Mouse (Mus musculus): ENCODE data around the gene Usp19. TPM values are rescaled to one million over a fixed set of nuclear protein-coding genes. Genes with fewer than 3 reads are reported as not detected.

Usp19 gene
- total RNA-seq, 2 experiments from 2014 or later, result 145 to 154 TPM

Other genes with a start within 250 kb of the Usp19 start
- 10 to 100 TPM; 73.4 to 75.4 TPM for gene Dag1, start 226.6 kb upstream of the Usp19 start, total RNA-seq (2021)
- gene Nicn1, start 200.2 kb upstream of the Usp19 start, total RNA-seq (2021), result 100 to 1,000 TPM; 114 to 116 TPM
- 10 to 100 TPM; 30.2 to 33.0 TPM for gene Amt, start 193.7 kb upstream of the Usp19 start, total RNA-seq (2021)
- gene Rhoa, start 184.5 kb upstream of the Usp19 start, total RNA-seq (2021), result 100 to 1,000 TPM; 163 to 172 TPM
- 10 to 100 TPM; 29.9 to 31.3 TPM for gene Tcta, start 184.4 kb upstream of the Usp19 start, total RNA-seq (2021)
- gene Gpx1, start 151.7 kb upstream of the Usp19 start, total RNA-seq (2021), result 10 to 100 TPM; 58.5 to 70.8 TPM
- 100 to 1,000 TPM; 102 to 105 TPM for gene Usp4, start 142.7 kb upstream of the Usp19 start, total RNA-seq (2021)
- 1 to 10 TPM; 2.3 to 2.5 TPM for gene 1700102P08Rik, start 97.8 kb upstream of the Usp19 start, total RNA-seq (2021)
- not detected for gene Ccdc36, start 62.1 kb upstream of the Usp19 start, total RNA-seq (2021)
- not detected for gene BC048562, start 54.1 kb upstream of the Usp19 start, total RNA-seq (2021)
- 10 to 100 TPM; 34.7 to 40.2 TPM for gene Ccdc71, start 30.1 kb upstream of the Usp19 start, total RNA-seq (2021)
- gene Klhdc8b, start 29.0 kb upstream of the Usp19 start, total RNA-seq (2021), result 10 to 100 TPM; 18.8 to 19.6 TPM
- gene Lamb2, start 10.9 kb upstream of the Usp19 start, total RNA-seq (2021), result 10 to 100 TPM; 27.5 to 29.5 TPM
- gene Qars, start 17.1 kb downstream of the Usp19 start, total RNA-seq (2021), result 10 to 100 TPM; 74.4 to 83.4 TPM
- 100 to 1,000 TPM; 143 to 150 TPM for gene Qrich1, start 26.2 kb downstream of the Usp19 start, total RNA-seq (2021)
- gene Impdh2, start 69.7 kb downstream of the Usp19 start, total RNA-seq (2021), result 10 to 100 TPM; 56.6 to 64.5 TPM
- 10 to 100 TPM; 73.5 to 75.0 TPM for gene Ndufaf3, start 76.8 kb downstream of the Usp19 start, total RNA-seq (2021)
- gene Dalrd3, start 79.3 kb downstream of the Usp19 start, total RNA-seq (2021), result 100 to 1,000 TPM in 1 of 2 experiments, 10 to 100 TPM in 1; 95.0 to 105 TPM
- 100 to 1,000 TPM; 112 to 123 TPM for gene Wdr6, start 88.1 kb downstream of the Usp19 start, total RNA-seq (2021)
- 100 to 1,000 TPM; 101 to 102 TPM for gene P4htm, start 107.1 kb downstream of the Usp19 start, total RNA-seq (2021)
- 10 to 100 TPM; 48.7 to 59.4 TPM for gene Arih2, start 158.8 kb downstream of the Usp19 start, total RNA-seq (2021)
- 10 to 100 TPM; 14.4 to 16.7 TPM for gene Slc25a20, start 171.5 kb downstream of the Usp19 start, total RNA-seq (2021)
- gene Prkar2a, start 198.7 kb downstream of the Usp19 start, total RNA-seq (2021), result 10 to 100 TPM; 44.8 to 49.0 TPM